Mouse (Mus musculus): ENCODE results near the gene 4930402H24Rik.

DNA sequence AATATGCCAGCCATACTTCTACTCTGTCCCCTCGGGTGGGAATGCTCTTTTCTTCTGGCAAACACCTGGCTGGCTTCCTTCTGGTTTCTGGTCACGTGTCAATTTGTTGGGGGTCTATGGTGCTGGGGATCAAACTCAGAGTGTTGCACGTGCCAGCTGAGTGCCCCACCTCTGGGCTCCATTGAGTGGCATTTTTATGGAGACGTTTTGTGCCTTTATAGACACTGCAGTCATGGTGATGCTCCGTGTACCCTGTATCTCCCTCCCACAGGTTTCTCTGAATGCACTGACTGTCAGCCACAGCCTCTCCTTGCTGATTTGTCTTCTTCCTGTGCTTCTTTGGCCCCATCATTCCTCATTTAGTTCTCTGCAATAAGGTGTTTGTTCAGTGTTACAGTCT lies 174.4 kb downstream of the 4930402H24Rik start:
- TF ChIP-seq CTCF (IDR thresholded peaks at IDR 0.05 in 2 of 3, conservative IDR thresholded peaks at IDR 0.05 in 1 of 3; ENCODE audit: control insufficient read depth in 1 of 3, insufficient read depth in 1 of 3, low read depth in 2 of 3, low read length in 3 of 3, poor library complexity in 1 of 3, severe bottlenecking in 1 of 3) (no peak), ZKSCAN1 (IDR thresholded peaks at IDR 0.05; ENCODE audit: low read depth, low read length) (no peak), EP300 (IDR thresholded peaks at IDR 0.05; ENCODE audit: low read depth in 1 of 2, low read length in 2 of 2) (no peak), GABPA (IDR thresholded peaks at IDR 0.05; ENCODE audit: low read depth, low read length) (no peak)
